Mouse (Mus musculus): ENCODE measurements around the gene Shbg. TPM values are rescaled to one million over a fixed set of nuclear protein-coding genes. Genes with fewer than 3 reads are reported as not detected.
A peak's percentile ranks its signal among the peaks of the same experiment; 100 is the strongest.

The Shbg gene
- total RNA-seq, 2 experiments from 2014 or later: not detected

DNA sequence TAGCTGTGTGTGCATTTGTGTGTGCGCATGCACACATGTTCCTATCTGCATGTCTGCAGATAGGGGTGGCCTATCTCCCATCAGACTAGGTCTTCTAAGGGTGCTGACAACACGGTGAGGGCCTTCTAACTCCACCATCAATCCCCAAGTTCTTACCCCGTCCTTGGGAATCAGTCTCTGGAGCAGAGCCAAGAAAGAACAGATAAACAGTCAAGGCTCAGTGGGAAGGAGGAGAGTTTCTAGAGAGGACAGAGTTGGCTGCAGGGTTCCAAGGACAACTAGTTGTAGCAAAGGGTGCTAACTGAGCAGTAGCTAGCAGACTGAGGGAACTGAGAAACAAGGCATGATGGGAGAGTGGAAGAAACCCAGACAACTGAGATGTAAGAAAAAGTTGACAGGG, 15.9 kb downstream of the Shbg start:
- no peak for DNase-seq

DNA sequence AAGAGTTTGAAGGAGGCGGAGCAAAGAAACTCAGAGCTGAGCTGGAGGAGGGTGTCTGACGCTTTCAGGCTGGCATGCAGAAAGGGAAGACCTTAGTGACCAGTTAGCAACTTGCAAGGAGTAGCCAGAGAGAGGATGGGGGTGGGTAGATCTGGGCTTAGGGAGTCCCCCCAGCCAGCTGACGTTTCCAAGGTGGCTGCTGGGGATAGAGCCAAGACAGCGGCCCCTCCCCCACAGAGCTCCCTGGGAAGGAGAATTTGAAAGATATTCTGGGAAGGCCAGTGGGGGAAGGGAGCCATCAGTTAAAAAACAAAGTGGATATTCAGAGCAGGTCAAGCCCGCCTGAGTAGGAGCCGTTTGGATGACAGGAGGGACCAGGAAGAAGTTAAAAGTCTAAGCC, 17.6 kb downstream of the Shbg start:
- DNase-seq: peak; percentile 64 to 73

DNA sequence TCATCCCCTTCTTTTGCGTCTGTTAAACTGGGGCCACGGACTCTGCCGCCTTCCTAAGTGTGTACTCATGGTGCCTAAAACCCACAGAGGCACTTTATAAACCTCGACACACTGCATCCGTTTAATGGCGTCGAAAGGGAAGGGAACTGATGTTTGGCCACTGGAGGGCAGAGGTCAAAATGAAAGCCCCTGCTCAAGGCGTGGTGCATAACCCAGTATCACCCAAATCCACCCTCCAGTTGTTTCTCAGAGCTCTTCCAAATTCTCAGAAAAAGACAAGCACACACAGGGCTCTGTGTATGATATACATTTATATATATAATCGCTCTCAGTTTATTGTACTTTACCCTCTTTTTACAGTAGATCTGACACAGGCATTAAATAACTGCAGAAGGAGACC, 18.3 kb downstream of the Shbg start:
- DNase-seq: no peak

DNA sequence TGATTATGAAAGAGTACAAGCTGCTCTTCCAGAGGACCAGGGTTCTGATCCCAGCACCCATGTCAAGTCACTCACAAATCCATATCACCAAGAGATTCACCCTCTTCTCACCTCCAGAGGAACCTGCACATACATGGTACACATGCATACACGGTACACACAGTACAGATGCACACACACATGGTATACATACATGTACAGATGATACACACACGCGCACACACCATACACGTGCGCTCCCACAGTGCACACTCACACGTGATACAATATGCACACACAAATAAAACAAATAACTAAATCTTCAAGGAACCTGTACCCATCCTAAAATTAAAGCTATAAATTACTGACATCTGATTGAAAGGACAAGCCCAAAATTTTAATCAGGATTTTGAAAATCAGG, 22.9 kb downstream of the Shbg start:
- no peak for DNase-seq

DNA sequence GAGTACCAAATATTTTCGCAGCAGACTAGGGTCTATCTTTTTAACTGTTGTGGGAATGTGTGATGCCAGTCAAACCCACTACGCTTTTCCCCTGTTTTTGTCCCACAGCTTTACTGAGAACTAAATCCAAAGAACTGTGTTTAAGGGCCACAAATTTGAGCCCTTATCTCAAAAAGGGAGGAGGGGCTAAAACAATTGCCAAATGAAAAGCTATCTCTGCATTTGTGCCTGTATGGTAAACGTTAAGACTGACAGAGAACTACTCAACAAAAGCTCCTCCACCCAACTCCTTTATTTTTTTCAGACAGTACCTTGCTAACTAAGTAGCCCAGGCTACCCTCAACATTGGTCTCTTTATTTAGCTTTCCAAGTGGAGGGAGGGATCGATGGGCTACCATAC, 24.9 kb downstream of the Shbg start:
- no peak for DNase-seq

DNA sequence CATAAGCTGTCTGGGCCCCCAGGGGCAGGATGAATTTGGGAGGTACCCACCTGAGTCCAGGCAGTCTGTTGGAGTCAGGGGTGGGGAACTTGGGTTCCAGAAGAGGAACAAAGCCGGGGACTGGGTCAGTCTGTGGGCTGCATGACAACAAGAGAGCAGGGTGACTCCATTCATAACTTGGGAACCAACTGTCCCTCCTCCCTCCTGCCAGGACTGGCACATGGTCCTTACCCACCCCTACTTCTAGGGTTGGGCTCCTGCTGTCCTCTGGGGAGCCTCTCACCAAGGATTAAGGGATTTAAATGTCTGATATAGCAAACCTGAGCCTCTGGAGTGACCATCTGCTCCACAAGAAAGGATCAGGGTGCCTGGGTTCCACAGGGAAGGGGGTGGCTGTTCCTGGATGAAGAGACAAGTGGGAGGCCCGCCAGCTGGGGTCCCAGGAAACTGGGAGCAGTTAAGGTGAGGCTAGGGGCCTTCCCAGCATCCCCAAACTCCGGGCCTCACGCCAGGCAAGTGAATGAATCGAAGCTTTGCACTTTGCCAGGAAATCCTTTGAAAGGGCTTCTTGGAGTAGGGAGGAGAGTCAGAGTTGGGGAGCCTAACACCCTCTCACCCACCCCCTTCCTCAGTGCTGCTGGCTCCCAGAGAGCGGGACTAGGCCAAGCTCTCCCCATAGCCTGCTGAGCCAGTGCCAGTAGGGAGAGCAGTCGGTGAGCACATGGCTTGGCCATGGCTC, 25.6 kb downstream of the Shbg start:
- no peak for DNase-seq

DNA sequence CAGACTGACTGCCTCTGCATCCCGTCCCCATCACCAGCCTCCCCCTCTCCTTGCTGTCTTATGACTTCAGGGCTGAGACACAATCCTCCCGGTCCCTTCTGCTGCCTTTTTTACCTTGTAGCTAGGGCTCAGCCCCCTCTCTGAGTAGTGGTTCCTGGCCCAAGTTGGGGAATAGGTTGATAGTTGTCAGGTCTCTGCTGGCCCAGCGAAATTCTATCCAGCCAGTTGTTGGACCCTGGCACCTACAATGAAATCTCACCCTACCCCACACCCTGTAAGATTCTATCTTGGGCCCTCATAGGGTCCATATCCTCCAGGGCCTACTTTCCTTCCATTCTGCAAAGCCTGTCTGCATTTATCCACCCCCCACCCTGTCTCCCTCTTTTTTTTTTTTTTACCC, 26.3 kb downstream of the Shbg start:
- no peak for DNase-seq

DNA sequence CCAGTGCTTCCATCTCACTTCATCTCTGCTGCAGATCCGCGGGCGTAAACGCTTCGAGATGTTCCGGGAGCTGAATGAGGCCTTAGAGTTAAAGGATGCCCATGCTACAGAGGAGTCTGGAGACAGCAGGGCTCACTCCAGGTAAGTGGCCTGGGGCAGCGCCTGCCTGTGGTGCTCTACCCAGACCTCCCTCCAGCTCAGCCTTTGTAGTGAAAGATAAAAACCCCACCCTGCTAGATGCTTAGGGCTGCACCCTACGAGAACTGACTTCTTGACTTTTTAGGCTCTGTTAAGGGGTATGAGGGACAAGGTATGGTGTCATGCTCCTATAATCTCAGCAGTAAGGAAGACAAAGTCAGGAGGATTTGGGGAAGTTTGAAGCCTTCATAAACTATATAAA, 27.1 kb downstream of the Shbg start:
- DNase-seq: no peak

DNA sequence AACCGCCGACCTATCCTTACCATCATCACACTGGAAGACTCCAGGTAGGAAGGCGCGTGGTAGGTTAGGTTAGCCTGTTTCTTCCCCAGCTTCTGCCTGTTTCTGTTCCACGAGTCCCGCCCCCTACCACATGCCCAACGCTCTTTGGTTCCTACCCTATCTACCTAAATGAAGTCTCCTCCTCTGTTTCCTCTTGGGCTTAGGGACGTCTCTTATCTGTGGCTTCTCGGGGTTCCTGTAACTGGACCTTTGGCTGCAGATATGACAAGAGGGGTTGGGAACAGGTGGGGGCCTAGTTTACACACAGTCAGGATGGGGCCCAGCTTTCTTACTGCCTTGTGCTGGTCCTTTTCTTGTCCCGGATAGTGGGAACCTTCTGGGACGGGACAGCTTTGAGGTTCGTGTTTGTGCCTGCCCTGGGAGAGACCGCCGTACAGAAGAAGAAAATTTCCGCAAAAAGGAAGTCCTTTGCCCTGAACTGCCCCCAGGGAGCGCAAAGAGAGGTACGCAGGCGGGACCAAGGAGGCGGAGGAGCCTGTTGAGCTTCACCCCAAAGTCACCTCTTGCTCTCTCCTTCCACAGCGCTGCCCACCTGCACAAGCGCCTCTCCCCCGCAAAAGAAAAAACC, 28.4 kb downstream of the Shbg start:
- DNase-seq: no peak

DNA sequence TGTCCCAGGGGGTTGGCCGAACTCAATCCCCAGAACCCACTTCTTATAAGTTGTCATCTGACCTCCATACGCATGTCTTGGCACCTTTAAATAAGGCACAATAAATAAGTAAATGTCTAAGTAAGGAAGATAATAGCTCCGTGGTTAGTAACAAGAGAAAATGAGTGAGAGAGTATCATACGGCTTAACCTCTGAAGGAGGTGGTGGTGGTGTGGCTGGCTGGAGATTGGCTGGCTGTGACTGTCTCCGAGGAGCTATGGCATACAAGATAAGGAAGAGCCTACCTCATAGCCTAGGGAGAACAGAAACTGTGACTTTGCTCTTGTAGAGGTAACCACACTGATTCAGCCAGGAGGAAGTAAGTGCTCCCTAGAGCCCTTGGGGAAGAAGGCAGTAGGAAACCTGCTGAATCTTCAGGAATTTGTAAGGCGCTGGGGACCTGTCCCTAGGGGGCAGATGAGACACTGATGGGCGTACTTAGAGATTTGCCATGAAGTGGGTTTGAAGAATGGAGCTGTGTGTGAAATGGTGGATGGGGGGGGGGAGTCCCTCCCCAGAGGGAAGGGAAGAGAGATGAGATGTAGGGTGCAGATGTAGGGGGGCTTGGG, 31.9 kb downstream of the Shbg start:
- no peak for DNase-seq

DNA sequence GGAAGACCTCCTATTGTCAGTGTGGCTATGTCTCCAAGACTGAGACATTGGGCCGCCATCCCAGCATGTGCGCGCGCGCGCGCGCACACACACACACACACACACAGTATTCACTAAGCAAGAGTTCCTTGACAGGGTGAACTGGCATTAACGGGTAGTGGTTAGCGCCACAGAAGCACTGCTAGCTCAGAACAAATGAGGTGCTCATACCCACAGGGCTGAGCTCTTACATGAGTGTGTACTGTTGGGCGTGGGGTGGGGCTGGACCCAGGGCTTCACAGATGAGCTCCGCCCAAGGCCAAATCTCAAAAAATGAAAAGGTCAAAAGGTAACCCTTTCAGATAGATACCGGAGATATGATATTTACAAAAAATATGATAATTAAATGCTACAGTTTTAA, 32.8 kb downstream of the Shbg start:
- no peak for DNase-seq

DNA sequence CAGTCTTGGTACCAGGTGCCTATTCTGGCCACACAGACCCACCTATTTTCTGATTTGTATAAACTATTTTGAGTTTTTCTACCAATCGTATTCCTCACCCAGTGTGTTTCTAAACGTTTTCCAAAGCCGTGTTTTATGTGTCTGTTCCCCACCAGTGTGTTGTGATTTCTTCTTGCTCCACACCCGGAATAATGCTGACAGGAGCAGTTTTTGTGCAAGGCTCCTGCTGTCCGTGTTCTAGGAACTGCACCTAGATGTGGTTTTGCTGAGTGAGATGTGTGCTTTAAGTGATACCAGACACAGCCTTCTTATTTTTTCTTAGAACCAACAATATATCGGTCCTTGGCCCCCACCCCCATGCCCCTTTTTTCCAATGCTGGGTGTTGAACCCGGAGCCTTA, 33.7 kb downstream of the Shbg start:
- no peak for DNase-seq

DNA sequence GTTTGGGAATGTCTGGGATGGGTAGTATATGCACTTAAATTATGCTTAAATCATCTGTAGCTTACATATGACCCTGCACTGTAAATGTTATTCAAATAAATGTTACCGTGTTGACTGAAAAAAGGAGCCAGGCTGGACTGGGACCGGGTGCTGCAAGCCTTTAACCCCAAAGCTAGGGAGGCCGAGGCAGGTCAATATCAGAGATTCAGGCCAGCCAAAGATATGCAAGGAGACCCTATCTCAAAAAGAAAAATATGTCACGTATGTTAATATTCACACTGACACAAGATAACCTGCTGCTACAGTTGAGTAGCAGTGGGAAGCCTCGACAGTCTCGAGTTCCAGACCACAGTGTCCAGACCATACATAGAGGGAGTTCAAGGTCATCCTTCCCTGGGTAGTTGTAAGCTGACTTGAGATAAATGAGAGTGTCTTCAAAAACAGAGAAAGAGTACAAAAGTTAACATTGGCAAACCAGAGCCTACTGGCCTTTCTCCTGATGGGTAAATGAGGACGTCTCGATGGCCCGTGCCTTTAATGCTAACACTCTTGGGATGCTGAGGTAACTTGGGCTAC, 35.4 kb downstream of the Shbg start:
- no peak for DNase-seq

DNA sequence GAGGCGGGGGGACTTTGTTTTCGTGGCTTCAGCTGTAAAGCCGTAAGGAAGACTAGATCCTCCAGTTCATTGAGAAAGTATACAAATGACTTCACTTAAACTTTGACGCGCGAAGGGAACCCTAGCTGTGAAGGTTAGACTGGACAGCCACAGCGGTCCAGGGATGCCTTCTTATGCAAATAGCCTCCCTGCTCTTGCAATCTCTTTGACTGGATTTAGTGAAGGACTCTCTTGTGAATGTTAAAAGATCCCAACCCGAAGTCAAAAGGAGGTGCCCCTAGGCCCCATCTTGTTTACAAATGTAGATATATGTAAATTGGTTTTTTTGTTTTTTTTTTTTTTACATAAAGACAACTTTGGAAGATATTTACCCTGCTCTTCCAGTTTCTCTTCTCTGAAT, 35.9 kb downstream of the Shbg start:
- no peak for DNase-seq

DNA sequence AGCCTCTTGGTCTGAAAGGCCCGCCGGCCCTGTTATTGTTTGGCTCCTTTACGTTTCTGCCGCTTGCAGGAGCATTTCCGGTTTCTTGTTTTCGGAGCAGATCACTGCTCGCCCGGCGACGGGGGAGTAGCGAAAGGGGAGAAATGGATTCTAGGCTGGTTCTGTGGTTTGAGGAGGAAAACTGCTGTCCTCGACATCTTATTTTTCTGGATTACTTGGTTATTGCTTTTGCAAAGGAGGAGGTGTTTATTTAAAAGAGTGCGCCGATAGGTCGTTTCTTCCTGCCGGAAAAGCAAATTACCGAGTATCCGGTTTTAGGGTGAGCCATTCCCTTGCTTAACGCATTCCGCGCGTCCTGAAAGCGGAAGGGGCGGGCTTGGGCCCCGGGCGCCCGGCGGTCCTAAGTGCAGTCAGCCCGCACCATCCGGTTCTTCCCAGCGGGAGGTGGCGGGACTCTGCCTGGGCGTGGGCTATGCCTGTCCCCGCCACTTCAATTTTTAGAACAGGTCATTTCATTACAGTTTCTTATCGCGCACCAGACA, 36.5 kb downstream of the Shbg start:
- peak; percentile 93 to 96 for DNase-seq

DNA sequence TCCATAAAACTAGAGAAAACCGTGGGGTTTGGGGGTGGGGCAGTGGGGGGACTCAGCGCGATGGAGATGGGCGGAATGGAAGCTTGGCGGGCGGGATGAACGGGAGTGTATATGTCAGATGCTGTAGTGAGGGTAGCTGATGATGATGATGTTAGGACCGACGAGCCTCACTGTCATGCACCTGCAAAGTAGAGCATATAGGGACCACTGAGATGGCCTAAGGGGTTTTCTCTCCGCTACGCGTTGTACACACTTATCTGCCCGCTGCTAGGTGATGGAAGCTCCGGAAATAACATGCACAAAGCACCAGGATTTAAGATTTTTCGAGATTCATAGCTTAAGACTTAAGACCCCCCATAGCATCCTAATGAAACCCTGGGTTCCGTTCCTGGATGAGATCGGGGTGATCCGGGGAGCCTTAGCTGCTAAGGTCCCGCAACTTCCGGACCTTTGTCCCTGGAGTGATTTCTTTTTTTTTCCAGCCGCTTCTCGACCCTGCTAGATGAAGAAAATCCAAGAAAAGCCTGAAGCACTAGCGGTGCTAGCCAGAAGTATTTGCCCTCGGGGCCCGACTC, 37.0 kb downstream of the Shbg start:
- no peak for DNase-seq

DNA sequence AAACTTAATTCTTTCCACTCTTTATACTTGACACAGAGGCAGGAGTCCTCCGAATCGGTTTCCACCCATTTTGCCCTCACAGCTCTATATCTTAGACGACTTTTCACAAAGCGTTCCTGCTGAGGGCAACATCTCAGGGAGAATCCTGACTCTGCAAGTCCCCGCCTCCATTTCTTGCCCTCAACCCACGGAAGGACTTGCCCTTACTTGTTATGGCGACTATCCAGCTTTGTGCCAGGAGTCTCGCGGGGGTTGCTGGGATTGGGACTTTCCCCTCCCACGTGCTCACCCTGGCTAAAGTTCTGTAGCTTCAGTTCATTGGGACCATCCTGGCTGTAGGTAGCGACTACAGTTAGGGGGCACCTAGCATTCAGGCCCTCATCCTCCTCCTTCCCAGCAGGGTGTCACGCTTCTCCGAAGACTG, 37.6 kb downstream of the Shbg start, which contains the start of the genes Wrap53 and Trp53:
Gene Wrap53 (minus strand): TSS at position 165 of the 424 bp plus-strand sequence.
Gene Trp53 (plus strand): TSS at position 269 of the 424 bp plus-strand sequence.
- peak; percentile 96 to 97 for DNase-seq

DNA sequence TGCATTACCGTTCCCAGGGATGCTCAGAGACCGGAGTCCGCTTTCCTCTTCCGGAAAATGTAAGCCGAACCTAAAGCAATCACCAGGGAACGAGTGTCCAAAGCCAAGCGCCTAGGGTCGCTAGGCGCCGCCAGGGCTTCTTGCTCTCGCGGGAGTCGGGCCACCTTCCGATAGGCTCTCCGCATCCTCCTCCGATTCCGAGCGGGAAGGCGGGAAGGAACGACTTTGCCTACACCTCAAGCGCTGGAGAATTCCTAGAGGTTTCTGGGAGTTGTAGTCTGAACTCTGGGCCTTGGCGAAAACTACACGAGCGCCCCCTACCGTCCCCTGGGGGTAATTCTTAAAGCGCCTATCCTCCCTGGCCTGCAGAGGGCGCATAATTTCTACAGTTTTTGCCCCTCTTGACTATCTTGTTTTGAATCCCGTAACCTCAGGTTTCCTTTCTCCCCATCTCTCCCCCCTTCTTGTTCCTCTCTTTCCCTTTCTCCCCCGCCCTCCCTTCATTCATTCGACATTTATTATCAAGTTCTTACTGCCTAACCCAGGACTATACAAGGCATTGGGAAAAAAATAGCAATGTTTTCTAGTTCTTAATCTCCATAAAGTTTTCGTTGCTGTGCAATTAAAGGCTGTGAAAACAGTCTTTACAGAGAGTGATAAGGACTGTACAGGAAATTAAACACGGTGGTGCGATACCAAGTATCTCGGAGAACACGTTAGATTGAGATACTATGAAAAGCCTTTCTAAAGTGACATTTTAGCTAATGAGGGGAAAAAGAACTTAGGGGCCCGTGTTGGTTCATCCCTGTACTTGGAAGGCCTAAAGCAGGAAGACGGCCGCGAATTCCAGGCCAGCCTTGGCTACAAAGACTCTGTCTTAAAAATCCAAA, 38.3 kb downstream of the Shbg start:
- DNase-seq: peak; percentile 97 to 99

DNA sequence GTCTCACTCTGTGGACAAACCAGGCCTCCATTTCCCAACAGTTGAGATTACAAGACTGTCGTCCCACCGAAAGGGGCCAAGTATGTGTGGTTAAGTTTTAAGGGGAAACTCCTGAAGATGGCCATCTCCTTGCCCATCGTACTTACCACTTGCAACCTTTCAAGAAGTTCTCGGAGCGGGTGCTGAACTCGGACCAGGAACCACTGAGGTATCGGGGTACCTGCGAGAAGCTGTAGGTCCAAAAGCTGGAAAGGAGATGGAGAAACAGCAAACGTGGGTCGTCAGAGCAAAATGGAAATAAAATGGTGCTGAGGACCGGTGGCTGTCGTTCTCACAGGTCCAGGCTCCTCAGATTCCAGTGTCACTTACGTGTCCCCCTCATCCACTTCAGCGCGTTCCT, 39.4 kb downstream of the Shbg start:
- DNase-seq: no peak

DNA sequence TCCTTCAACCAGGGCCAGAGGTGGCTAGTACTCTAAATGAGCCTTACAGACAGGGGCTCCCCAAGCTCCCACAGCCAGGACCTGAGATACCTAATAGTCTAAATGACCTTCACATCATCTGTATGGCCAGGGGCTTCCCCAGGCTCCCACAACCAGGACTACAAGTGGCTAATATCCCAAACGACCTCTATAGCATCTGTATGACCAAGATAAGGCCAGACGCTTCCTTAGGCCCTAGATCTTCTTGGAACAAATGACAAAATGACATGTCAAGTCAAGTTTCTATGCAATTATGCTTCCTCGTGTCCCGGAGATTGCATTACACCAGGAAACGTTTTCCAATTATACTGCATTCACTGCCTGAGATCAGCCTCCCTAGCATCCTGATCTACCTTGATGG, 41.4 kb downstream of the Shbg start:
- no peak for DNase-seq

DNA sequence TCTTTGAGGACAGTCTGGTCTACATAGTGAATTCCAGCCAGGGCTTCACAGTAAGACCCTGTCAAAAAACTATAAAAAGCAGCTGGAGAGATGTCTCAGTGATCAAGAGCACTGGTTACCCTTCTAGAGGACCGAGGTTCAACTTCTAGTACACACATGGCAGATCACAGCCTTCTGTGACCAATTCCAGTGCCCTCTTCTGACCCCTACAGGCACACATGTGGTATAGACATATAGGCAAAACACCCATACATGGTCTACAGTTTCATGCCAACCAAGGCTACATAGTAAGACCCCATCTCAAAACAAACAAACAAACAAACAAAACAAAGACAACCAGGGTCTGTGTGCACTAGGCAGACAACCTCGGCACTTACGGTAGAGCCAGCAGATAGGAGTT, 42.5 kb downstream of the Shbg start:
- peak; percentile 17 to 22 for DNase-seq

DNA sequence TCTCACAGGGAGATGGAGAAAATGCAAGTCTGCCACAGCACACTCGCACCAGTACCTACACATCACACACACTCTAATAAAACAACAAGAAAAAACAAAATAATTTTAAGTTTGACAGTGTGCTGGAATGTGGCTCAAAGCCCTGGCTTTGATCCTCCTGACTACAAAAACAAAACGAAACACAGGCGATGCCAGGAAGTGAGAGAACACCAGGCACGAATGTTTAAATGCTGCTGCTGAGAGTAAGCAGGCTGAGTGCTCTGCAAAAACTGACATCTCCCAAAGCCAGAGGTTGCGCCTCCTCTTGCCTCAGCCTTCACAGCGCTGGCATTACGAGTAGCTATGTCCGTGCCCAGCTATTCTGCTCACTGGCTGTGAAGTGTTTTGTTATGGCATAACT, 52.6 kb downstream of the Shbg start:
- DNase-seq: no peak

All from heart, adult 18-20 months (tissue).